Mouse (Mus musculus) hindbrain, embryonic 14.5 days (tissue): ENCODE results near the gene Apod. TPM values are rescaled to one million over a fixed set of nuclear protein-coding genes. Genes with fewer than 3 reads are reported as not detected.
A peak's percentile ranks its signal among the peaks of the same experiment; 100 is the strongest.
"Not testable (repeated sequence)": the region's sequence is repeated elsewhere in the genome, so short reads cannot be mapped to it uniquely, and the experiment has no call there.

ENCODE experiments used
- ATAC-seq: fragments of 200-750 bp; cut with Nextera tagmentation; 2 replicates; pipeline ENCODE4 v1.8.0; 2017; ENCODE audit warnings: moderate number of reproducible peaks, mild to moderate bottlenecking, moderate TSS enrichment, moderate library complexity; ENCODE audit not compliant: low FRiP score
- DNase-seq: peaks from one replicate; pipeline ENCODE4 v3.0.0-alpha.2; 2015; ENCODE audit warnings: low spot score
- H3K27ac ChIP-seq: fragments of 300-500 bp; sonication (generic); 2 replicates; pipeline ENCODE4 v1.5.1; 2014; ENCODE audit warnings: mild to moderate bottlenecking, moderate library complexity
- H3K27me3 ChIP-seq: fragments of 300-500 bp; sonication (generic); 2 replicates; pipeline ENCODE4 v1.6.1; 2014; ENCODE audit warnings: mild to moderate bottlenecking, low read length, mixed read lengths; ENCODE audit not compliant: control insufficient read depth, insufficient read depth
- H3K36me3 ChIP-seq: fragments of 300-500 bp; sonication (generic); replicated peaks from 2 replicates; pipeline ENCODE4 v1.6.1; 2014; ENCODE audit not compliant: control insufficient read depth, insufficient read depth
- H3K4me1 ChIP-seq: fragments of 300-500 bp; sonication (generic); replicated peaks from 2 replicates; pipeline ENCODE4 v1.6.1; 2014; ENCODE audit warnings: antibody characterized with exemption, low read length, mixed read lengths; ENCODE audit not compliant: control insufficient read depth, insufficient read depth
- H3K4me2 ChIP-seq: fragments of 300-500 bp; sonication (generic); replicated peaks from 2 replicates; pipeline ENCODE4 v1.6.1; 2014; ENCODE audit warnings: mild to moderate bottlenecking, moderate library complexity
- H3K4me3 ChIP-seq: fragments of 300-500 bp; sonication (generic); replicated peaks from 2 replicates; pipeline ENCODE4 v1.5.1; 2014; ENCODE audit warnings: mild to moderate bottlenecking, low read length
- H3K9ac ChIP-seq: fragments of 300-500 bp; sonication (generic); 2 replicates; pipeline ENCODE4 v1.6.1; 2014
- H3K9me3 ChIP-seq: fragments of 300-500 bp; sonication (generic); 2 replicates; pipeline ENCODE4 v1.6.1; 2016; ENCODE audit warnings: low read length; ENCODE audit not compliant: control insufficient read depth
- WGBS: fragments of 180-500 bp; shearing (Covaris S2); extraction: QIAGEN DNeasy Blood & Tissue Kit; methylation state at CpG from one replicate; pipeline ENCODE4 v1.1.7; 2014; 5-methylcytosine and 5-hydroxymethylcytosine counted together
- polyA plus RNA-seq: library from polyadenylated mRNA; unstranded; fragments of >200 nt; fragmentation: Nextera tagmentation; extraction: Ambion mirVana; gene quantifications from 2 replicates; pipeline ENCODE4 v1.2.1, GENCODE M21; 2014

The Apod gene
- polyA plus RNA-seq, 1 experiment from 2014 or later = 76.7 TPM

DNA sequence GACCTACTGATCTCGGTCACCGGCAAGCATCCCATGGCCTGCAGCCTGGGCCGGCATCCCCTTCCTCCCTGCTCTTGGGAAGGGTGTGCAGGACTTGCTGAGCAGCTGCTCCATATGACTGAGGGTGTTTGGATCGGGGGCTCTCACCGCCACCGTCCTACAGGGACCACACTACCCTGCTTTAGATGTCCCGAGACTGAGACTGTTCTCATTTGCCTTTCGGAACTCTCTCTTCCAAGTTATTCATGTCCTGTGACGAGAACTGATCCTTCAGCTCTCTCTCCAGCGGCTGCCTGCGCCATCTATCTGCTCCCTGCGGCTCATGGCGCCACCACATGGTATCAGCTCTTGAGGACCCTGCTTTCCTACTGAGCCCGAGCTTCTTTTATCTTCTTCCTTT lies 33.0 kb upstream of the Apod start:
- ATAC-seq = no peak
- Histone ChIP-seq H3K4me1 (peaks cover 5% of the 10 kb centered on the region; the same call in 1 of the 2 replicates), H3K9me3 (no peaks in the 10 kb centered on the region), H3K4me2 (peak overlapping the region; percentile 37), H3K4me3 (0 out of 2 replicates have a peak overlapping the region, but pooled peaks have one; percentile 0), H3K27me3 (peaks cover 5% of the 10 kb centered on the region; the same call in 1 of the 2 replicates), H3K9ac (no peak overlapping the region), H3K27ac (no peak overlapping the region), H3K36me3 (no peaks in the 10 kb centered on the region)
- DNase-seq = peak; percentile 71
- WGBS = 16% methylated on average over 14 of the region's 14 CpGs

DNA sequence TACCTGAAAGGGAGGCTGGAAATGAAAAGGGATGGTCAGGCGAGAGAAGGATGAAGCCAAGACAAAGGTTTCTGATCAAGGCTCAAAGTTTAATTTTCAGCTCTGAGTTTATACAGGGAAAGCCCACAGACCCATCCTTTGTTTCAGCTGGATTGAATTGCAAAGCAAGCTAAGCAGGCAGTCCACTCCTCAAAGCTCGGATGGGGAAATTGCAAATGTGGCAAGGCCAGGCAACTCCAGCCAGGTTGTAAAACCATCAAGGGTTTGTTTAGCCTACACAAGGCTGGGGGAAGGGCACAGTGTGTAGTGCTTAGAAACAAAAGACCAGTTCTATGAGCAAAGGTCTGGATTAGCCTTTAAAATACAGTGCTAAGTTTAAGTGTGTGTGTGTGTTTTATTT lies 28.4 kb upstream of the Apod start:
- H3K36me3 ChIP-seq = no peaks in the 10 kb centered on the region
- ATAC-seq (no peak), DNase-seq (no peak)
- H3K9me3 ChIP-seq = no peaks in the 10 kb centered on the region
- no peak overlapping the region for H3K9ac ChIP-seq
- H3K4me2 ChIP-seq = no peak overlapping the region
- peaks cover 9% of the 10 kb centered on the region; the same call in 1 of the 2 replicates for H3K4me1 ChIP-seq
- H3K27me3 ChIP-seq = no peaks in the 10 kb centered on the region
- no peak overlapping the region for H3K27ac ChIP-seq
- WGBS = 16% methylated on average over 2 of the region's 2 CpGs
- H3K4me3 ChIP-seq = no peak overlapping the region

DNA sequence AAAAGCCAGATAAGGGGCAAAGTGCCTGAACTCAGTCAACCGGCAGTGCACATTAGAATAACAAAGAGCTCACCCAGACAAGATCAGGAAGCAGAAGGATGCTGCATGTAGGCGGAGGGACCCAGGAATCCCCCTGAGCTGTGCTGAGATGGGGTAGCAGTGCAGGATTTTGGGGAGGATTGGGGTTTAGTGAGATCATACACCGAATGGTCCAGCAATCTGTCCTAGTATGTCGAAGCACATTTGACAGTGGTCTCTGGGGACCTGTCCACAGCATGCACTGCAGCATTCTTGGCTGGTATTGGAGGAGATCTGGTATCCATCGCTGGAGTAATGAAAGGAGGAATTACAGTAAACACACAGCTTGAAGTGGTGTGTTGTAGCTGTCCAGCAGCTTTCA lies 27.9 kb upstream of the Apod start:
- Histone ChIP-seq H3K9ac (no peak overlapping the region), H3K4me1 (peaks cover 9% of the 10 kb centered on the region; the same call in 1 of the 2 replicates), H3K4me3 (no peak overlapping the region), H3K4me2 (no peak overlapping the region), H3K27ac (no peak overlapping the region), H3K27me3 (no peaks in the 10 kb centered on the region), H3K36me3 (no peaks in the 10 kb centered on the region), H3K9me3 (no peaks in the 10 kb centered on the region)
- no peak for ATAC-seq
- DNase-seq = no peak
- 6% methylated on average over 5 of the region's 5 CpGs for WGBS

DNA sequence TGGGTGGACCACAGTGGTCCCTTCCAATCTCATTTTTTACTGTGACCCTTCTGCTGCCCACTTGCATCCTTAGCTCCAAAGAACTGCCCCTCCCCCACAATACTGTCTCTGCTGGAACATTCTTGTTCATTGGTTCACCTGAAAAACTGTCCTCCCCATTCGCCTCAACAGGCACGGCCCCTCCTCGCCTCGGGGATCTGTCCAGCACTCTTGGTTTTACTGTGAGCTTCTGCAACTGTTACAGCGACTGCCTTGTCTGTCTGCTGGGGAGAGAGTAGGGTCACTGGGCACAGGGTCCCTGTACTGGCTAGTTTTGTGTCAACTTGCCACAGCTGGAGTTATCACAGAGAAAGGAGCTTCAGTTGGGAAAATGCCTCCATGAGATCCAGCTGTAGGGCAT lies 24.7 kb upstream of the Apod start:
- no peak overlapping the region for H3K4me2 ChIP-seq
- 50% methylated on average over 5 of the region's 5 CpGs for WGBS
- DNase-seq (no peak), ATAC-seq (no peak)
- H3K36me3 ChIP-seq = no peaks in the 10 kb centered on the region
- H3K4me3 ChIP-seq = no peak overlapping the region
- no peak overlapping the region for H3K9ac ChIP-seq
- H3K27me3 ChIP-seq = no peaks in the 10 kb centered on the region
- peaks cover 9% of the 10 kb centered on the region; the same call in 1 of the 2 replicates for H3K4me1 ChIP-seq
- no peaks in the 10 kb centered on the region for H3K9me3 ChIP-seq
- H3K27ac ChIP-seq = no peak overlapping the region

DNA sequence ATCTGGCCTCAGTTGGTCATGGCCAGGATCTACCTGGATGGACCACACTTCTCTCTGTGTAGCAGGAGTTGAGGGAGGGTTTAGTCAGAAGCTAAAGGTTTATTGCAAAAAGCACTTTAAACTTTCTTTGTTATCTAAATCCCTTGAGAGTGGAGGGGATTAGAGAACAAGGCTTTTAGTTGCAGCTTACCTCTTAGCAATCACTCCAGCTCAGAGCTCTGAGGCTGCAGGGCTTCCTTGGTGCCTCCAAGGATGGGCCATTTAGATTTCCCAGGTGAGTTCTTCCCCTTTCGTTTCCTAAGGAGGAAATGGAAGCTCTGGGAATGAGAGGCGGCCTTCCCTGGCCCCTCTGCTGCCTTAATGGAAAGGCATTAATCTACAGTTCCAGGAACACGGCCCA lies 23.3 kb upstream of the Apod start:
- H3K4me2 ChIP-seq = no peak overlapping the region
- H3K36me3 ChIP-seq = no peaks in the 10 kb centered on the region
- no peaks in the 10 kb centered on the region for H3K9me3 ChIP-seq
- H3K27me3 ChIP-seq = no peaks in the 10 kb centered on the region
- no peak overlapping the region for H3K9ac ChIP-seq
- no peak for DNase-seq
- no peak for ATAC-seq
- no peak overlapping the region for H3K27ac ChIP-seq
- no peak overlapping the region for H3K4me3 ChIP-seq
- H3K4me1 ChIP-seq = peaks cover 8% of the 10 kb centered on the region; the same call in 1 of the 2 replicates
- 55% methylated on average over 3 of the region's 3 CpGs for WGBS

DNA sequence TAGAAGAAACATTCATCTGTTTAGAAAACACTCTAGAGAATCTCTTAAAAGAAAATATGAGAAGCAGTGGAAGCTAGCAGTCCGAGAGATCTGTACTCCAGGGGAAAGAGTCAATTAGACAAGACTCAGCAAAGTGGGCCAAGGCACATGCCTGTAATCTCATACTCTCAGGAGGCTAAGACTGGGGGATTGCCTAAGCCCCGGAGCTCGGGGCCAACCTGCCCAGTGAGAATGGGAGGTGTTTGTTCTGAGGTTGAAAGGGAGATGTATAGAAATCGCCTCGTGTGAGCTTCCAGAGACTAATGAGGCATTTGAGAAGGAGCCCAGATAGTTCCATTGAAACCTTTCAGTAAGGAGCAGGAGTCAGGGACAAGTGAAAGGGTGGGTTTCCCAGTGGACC lies 20.2 kb upstream of the Apod start:
- 20% methylated on average over 5 of the region's 5 CpGs for WGBS
- no peak overlapping the region for H3K4me2 ChIP-seq
- no peaks in the 10 kb centered on the region for H3K4me1 ChIP-seq
- H3K36me3 ChIP-seq = no peaks in the 10 kb centered on the region
- H3K9me3 ChIP-seq = no peaks in the 10 kb centered on the region
- ATAC-seq = no peak
- H3K9ac ChIP-seq = no peak overlapping the region
- no peak for DNase-seq
- no peak overlapping the region for H3K4me3 ChIP-seq
- no peaks in the 10 kb centered on the region for H3K27me3 ChIP-seq
- no peak overlapping the region for H3K27ac ChIP-seq

DNA sequence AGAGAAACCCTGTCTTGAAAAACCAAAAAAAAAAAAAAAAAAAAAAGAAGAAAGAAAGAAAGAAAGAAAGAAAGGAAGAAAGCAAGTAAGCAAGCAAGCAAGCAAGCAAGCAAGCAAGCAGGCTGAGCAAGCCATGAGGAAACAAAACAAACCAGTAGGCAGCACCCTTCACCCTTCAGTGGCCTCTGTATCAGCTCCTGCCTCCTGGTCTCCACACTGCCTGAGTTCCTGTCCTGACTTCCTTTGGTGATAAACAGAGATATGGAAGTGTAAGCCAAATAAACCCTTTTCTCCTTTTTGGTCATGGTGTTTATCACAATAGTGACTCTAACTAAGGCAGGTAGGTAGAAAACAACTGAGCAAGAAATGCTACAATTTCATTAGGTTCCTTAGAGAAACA lies 18.0 kb upstream of the Apod start:
- Histone ChIP-seq H3K36me3 (no peaks in the 10 kb centered on the region), H3K9ac (no peak overlapping the region), H3K27ac (no peak overlapping the region), H3K9me3 (no peaks in the 10 kb centered on the region), H3K4me3 (no peak overlapping the region), H3K4me2 (no peak overlapping the region), H3K4me1 (no peaks in the 10 kb centered on the region), H3K27me3 (no peaks in the 10 kb centered on the region)
- DNase-seq (no peak), ATAC-seq (no peak)

DNA sequence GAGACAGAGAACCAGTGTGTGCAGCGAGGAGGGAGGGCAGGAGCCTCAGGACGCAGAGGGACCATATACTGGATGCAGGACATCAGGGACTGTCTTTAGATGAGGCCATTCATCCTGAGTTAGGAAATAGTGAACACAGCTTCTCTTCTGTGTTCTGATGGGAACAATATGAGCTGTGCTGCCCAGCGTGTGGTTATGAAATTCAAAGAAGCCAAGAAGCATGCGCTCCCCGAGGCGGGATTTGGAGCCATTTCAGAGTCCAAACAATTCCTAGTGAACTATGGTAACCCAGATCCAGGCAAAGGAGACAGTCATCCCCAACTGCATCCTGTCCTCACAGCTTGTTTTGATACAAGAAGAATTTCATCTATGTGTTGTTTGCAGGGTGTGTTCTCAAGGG lies 16.4 kb upstream of the Apod start:
- H3K27ac ChIP-seq, H3K36me3 ChIP-seq, H3K4me1 ChIP-seq, ATAC-seq, H3K9ac ChIP-seq, DNase-seq, H3K27me3 ChIP-seq, H3K4me2 ChIP-seq, H3K9me3 ChIP-seq, H3K4me3 ChIP-seq: not testable (repeated sequence)
- WGBS = 77% methylated on average over 5 of the region's 6 CpGs

DNA sequence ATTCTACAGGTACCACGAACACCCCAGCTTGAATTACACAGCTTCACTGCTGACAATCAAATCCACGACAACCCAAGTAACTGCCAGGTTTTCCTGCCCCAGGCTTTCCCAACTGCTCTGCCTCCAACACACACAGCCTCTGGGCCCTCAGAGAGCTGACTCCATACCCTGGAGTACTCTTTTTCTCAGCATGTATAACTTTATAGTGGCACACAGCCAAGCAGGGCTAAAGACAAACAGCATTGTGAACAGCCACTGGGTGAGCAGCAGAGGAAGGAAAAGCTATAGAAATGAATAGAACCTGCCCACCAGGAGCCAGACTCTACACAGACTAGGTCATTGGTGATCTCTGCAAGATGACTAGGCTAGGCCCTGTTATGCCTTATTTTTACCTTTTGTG lies 15.1 kb upstream of the Apod start:
- ATAC-seq (no peak), DNase-seq (no peak)
- Histone ChIP-seq H3K27me3 (no peaks in the 10 kb centered on the region), H3K4me2 (no peak overlapping the region), H3K4me1 (no peaks in the 10 kb centered on the region), H3K36me3 (no peaks in the 10 kb centered on the region), H3K4me3 (no peak overlapping the region), H3K9ac (no peak overlapping the region), H3K27ac (no peak overlapping the region), H3K9me3 (no peaks in the 10 kb centered on the region)
- 48% methylated on average over 2 of the region's 2 CpGs for WGBS

DNA sequence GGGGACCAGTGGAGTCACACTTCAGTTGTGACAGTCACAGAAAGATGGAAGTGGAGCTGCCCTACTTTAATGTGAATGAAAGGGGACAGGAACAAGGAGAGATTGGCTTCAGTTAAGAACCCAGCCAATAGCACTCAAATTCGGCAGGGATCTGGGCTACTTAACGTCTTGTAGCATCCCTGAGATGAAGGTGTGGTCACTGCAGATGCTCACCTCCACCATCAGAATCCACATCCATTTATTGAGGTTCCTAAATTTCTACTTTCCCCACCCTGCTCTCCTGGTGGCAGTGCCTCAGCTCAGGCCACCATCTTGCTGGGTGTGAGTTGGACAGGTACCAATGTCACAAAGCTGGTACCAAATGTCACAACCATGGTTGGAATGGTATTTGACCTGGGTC lies 13.3 kb upstream of the Apod start:
- Histone ChIP-seq H3K4me3 (no peak overlapping the region), H3K36me3 (no peaks in the 10 kb centered on the region), H3K27me3 (no peaks in the 10 kb centered on the region), H3K27ac (no peak overlapping the region), H3K9ac (no peak overlapping the region), H3K4me1 (no peaks in the 10 kb centered on the region), H3K4me2 (no peak overlapping the region), H3K9me3 (no peaks in the 10 kb centered on the region)
- ATAC-seq = no peak
- WGBS = 86% methylated on average over 2 of the region's 2 CpGs
- DNase-seq = no peak
